Mouse (Mus musculus): ENCODE data around the gene Gm12248.

Gm12248 gene

GRCm38 (mm10) chr11:58039027-58039426 lies 53.9 kb downstream of the Gm12248 start:
- DNase-seq (ENCODE audit: extremely low spot score, low read depth, low spot score) = no peak

GRCm38 (mm10) chr11:58033635-58034034 lies 59.3 kb downstream of the Gm12248 start:
- DNase-seq (ENCODE audit: extremely low spot score, low read depth, low spot score) = no peak

- DNase-seq (ENCODE audit: extremely low spot score, low read depth, low spot score) = no peak
These were observed 61.8 kb downstream of the Gm12248 start for GRCm38 (mm10) chr11:58031176-58031575.

GRCm38 (mm10) chr11:58029869-58030268 lies 63.1 kb downstream of the Gm12248 start:
- DNase-seq (ENCODE audit: extremely low spot score, low read depth, low spot score) = no peak

- no peak for DNase-seq (ENCODE audit: extremely low spot score, low read depth, low spot score)
These were observed 64.0 kb downstream of the Gm12248 start for GRCm38 (mm10) chr11:58028981-58029380.

GRCm38 (mm10) chr11:58026860-58027259 lies 66.1 kb downstream of the Gm12248 start:
- no peak for DNase-seq (ENCODE audit: extremely low spot score, low read depth, low spot score)

- no peak for DNase-seq (ENCODE audit: extremely low spot score, low read depth, low spot score)
These were observed 66.6 kb downstream of the Gm12248 start for GRCm38 (mm10) chr11:58026337-58026736.

- DNase-seq (ENCODE audit: extremely low spot score, low read depth, low spot score) = no peak
These were observed 67.1 kb downstream of the Gm12248 start for GRCm38 (mm10) chr11:58025881-58026280.

GRCm38 (mm10) chr11:58024671-58025070 lies 68.3 kb downstream of the Gm12248 start:
- DNase-seq (ENCODE audit: extremely low spot score, low read depth, low spot score) = no peak

GRCm38 (mm10) chr11:58024271-58024670 lies 68.7 kb downstream of the Gm12248 start:
- DNase-seq (ENCODE audit: extremely low spot score, low read depth, low spot score) = no peak

GRCm38 (mm10) chr11:58021618-58022017 lies 71.3 kb downstream of the Gm12248 start:
- DNase-seq (ENCODE audit: extremely low spot score, low read depth, low spot score) = no peak

GRCm38 (mm10) chr11:58021095-58021494 lies 71.8 kb downstream of the Gm12248 start:
- no peak for DNase-seq (ENCODE audit: extremely low spot score, low read depth, low spot score)

GRCm38 (mm10) chr11:58018701-58019100 lies 74.2 kb downstream of the Gm12248 start:
- DNase-seq (ENCODE audit: extremely low spot score, low read depth, low spot score) = no peak

- DNase-seq (ENCODE audit: extremely low spot score, low read depth, low spot score) = no peak
These were observed 74.6 kb downstream of the Gm12248 start for GRCm38 (mm10) chr11:58018287-58018686.

- DNase-seq (ENCODE audit: extremely low spot score, low read depth, low spot score) = no peak
These were observed 75.5 kb downstream of the Gm12248 start for GRCm38 (mm10) chr11:58017422-58017821.

GRCm38 (mm10) chr11:58016371-58016770 lies 76.6 kb downstream of the Gm12248 start:
- DNase-seq (ENCODE audit: extremely low spot score, low read depth, low spot score) = no peak

GRCm38 (mm10) chr11:58015339-58015738 lies 77.6 kb downstream of the Gm12248 start:
- DNase-seq (ENCODE audit: extremely low spot score, low read depth, low spot score) = no peak

GRCm38 (mm10) chr11:58014604-58015003 lies 78.3 kb downstream of the Gm12248 start:
- DNase-seq (ENCODE audit: extremely low spot score, low read depth, low spot score) = no peak
